Mouse (Mus musculus) urinary bladder, adult 2 months (tissue): ENCODE results near the gene Msmb. TPM values are rescaled to one million over a fixed set of nuclear protein-coding genes. Genes with fewer than 3 reads are reported as not detected.

Source experiments
- DNase-seq: peaks from one replicate; pipeline ENCODE4 v3.0.0; 2022; ENCODE audit warnings: low spot score
- polyA plus RNA-seq: library from polyadenylated mRNA; depleted of rRNA; stranded (reverse); fragments of >200 nt; gene quantifications from 2 replicates; pipeline ENCODE4 v1.2.3, GENCODE M21; 2012

The Msmb gene
- polyA plus RNA-seq, 1 experiment = not detected

- no peak for DNase-seq
These were observed 4.1 kb downstream of the Msmb start for GRCm38 (mm10) chr14:32145809-32146511.

GRCm38 (mm10) chr14:32146578-32146977 is 4.8 kb downstream of the Msmb start:
- no peak for DNase-seq

DNA sequence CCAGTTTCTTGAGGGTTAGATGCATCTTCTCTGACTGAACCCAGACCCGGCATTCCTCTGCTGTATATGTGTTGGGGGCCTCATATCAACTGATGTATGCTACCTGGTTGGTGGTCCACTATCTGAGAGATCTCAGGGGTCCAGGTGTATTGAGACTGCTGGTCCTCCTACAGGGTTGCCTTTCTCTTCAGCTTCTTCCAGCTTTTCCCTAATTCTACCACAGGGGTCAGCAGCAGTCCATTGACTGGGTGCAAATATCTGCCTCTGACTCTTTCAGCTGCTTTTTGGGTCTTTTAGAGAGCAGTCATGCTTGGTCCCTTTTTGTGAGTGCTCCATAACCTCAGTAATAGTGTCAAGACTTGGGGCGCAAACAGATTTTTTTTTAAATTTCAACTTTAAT is 9.0 kb downstream of the Msmb start:
- DNase-seq = no peak

GRCm38 (mm10) chr14:32152243-32152965 is 10.6 kb downstream of the Msmb start:
- no peak for DNase-seq

GRCm38 (mm10) chr14:32153156-32153555 is 11.3 kb downstream of the Msmb start:
- no peak for DNase-seq

- no peak for DNase-seq
These were observed 12.9 kb downstream of the Msmb start for GRCm38 (mm10) chr14:32154758-32155157.

GRCm38 (mm10) chr14:32159150-32159670 is 17.4 kb downstream of the Msmb start:
- no peak for DNase-seq

- DNase-seq = peak; percentile 98
These were observed 17.9 kb downstream of the Msmb start, which contains the start of gene Ncoa4 for GRCm38 (mm10) chr14:32159690-32160246. TSS of gene Ncoa4 (plus strand) at chr14:32159865.

DNA sequence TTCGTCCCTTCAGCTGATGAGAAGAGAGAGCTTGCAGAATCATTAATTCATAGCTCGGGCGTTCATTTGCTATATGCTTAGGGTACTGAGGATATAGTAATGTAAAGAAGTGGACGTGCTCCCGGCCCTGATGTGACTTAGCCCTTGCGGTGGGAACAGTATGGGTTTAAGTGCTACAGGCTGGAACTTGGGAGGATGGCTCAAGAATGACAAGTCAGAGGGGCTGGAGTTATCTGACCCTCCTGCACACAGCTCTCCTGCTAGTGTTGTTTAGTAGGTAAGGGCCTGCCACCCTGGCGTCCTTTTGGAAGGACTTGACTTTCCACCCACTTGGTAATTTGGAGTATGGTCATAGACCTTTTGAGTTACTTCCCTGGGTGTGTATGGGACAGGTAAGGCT is 18.7 kb downstream of the Msmb start:
- no peak for DNase-seq

GRCm38 (mm10) chr14:32161090-32161885 is 19.5 kb downstream of the Msmb start:
- DNase-seq = no peak

GRCm38 (mm10) chr14:32162231-32162630 is 20.4 kb downstream of the Msmb start:
- DNase-seq = no peak

GRCm38 (mm10) chr14:32163203-32163888 is 21.5 kb downstream of the Msmb start:
- no peak for DNase-seq

- no peak for DNase-seq
These were observed 22.6 kb downstream of the Msmb start for GRCm38 (mm10) chr14:32164173-32165051.

DNA sequence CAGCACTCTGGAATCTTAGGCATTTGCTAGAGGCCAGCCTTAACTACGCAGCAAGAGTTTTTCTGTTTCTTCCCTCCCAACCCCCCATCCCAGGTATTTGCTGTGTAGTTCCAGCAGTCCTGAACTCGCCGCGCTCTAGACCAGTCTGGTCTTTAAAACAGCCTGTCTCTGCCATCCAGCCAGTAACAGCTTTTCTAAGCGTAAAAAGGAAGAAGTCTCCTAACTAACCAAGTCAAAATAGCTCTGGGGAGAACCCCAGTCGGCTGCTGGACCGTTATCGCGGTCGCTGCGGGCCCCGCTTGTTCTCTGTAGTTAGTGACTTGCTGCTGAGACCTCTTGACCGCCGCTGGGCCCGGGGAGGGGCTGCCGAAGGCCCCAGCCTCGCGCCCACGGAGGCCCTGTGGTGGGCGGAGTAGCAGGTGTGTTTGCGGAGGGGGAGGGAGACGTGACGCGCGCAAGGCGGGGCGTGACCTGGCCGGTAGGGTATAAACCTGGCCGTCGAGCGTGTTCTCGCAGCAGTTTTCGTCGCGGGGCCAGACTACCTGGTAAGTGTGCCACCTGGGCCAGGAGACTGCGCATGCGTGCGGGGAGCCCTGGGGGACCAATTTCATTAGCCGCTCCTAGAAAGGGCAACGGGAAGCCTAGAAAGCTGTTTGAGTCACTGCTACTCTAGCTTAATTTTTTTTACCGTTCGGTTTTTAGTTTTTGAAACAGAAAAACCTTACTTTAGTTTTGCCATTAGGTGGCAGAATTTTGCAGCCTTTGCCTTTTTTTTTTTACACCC is 23.6 kb downstream of the Msmb start:
- peak; percentile 75 for DNase-seq

DNA sequence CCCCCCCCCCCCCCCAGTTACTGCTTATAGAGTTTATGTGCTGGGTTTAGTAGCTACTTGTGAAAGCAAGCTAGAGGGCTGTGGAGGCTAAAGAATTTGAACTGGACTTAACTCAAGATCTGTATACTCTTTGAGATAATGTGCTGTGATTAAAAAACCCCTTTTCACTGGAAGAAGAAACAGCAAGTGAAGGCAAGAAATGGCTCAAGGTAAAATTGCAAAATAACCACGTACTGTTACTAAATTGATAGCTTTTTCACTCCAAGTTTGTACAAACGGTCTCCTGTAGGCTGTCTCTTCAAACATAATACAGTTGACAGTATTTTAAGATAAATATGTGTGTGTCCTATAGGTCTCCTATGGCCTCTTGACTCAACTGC is 24.2 kb downstream of the Msmb start:
- no peak for DNase-seq

GRCm38 (mm10) chr14:32166840-32167239 is 25.0 kb downstream of the Msmb start:
- DNase-seq = no peak

DNA sequence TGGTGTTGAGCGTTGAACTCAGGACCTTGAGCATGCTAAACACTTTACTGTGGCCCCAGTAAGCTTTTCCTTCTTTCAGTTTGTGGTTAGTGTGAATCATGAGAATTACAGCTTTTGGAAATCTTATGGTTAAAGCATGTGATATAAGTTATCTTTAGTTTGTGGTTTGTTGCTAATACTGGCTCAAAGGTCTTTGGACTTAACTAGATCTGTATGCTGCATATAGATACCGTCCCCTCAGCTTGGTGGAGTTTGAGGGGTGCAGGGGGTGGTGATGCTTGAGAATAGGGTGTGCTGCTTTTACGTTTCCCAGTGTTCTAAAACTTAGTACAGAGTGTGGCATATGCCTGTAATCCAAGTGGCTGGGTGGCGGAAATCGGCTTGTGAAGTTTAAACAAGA is 25.5 kb downstream of the Msmb start:
- no peak for DNase-seq

DNA sequence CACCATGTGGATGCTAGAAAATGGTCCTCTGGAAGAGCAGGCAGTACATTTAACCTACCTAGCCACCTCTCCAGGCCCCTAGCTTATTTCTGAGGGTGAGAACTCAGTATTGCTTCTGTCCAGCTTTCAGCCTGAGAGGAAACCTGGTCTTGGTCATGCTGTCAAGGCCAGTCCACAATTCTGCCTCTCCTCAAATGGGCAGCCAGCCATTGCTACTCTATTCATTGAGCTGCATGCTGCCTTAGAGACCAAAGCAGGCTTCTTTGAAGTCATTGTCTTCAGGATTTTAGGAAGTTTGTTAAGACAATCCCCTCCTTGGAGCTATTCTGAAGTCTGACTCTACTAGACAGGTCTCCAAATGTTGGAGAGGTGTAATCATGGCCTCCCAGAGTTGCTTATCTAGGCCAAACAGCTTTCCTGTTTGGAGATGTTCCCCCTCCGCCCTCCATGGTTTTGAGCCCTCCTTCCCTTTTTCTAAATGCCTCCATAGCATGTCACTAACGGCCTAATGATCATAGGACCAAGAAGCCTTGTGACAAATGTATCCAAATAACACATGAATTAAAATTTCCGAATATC is 26.9 kb downstream of the Msmb start:
- no peak for DNase-seq

GRCm38 (mm10) chr14:32170137-32170536 is 28.3 kb downstream of the Msmb start:
- DNase-seq = no peak
